Mouse (Mus musculus): ENCODE results near the gene Acp1. TPM values are rescaled to one million over a fixed set of nuclear protein-coding genes. Genes with fewer than 3 reads are reported as not detected.

The Acp1 gene
- 102 and 105 TPM in 2 replicates for polyA plus RNA-seq (2015; fragmentation: Nextera tagmentation; extraction: Ambion mirVana)

DNA sequence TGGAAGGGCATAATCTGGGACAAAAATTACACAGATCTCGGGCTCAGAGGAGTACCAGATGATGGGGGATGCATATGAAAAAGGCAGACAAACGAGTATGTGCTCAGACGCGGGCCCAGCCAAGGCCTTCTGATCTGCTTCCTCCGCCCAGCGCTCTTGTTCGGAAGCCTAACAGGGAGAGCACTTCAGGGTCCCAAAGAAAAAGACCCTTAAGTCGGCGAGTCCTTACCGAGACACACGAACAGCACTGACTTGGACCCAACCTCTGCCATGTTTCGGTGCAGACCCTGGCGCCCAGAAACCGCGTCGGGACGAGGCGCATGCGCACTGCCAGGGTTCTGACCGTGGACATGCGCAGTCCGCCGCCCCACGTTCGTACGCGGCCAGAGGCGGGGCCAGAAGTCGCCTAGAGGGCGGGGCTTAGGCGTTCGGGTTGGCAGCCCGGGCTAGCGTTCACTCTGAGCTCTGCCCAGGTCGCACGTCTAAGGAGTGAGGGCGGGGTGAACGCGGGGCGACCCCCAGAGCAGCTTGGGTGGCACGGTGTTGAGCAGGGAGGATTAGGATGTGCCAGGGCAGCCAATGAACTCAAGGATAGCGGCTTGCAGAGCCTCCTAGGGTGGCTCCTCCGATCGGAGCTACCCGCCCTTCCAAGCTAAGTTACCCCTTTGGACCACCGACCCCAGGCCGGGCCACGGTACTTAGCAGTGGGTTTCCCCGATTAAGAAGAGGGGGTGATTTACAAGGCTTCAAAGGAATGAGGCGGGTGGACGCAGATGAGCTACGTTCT is at the start of gene Acp1, which contains the start of gene Sh3yl1:
Gene Acp1, minus strand, starts transcription at position 329 of the 787 bp plus-strand sequence.
Gene Sh3yl1, plus strand, starts transcription at position 408 of the 787 bp plus-strand sequence.
- Histone ChIP-seq H3K4me1 (peaks cover 22% of the 10 kb centered on the region), H3K4me2 (peak within 1 kb of the TSS; percentile 69), H3K9me3 (no peaks in the 10 kb centered on the region), H3K9ac (peak within 1 kb of the TSS; percentile 72), H3K27ac (peak within 1 kb of the TSS; percentile 74), H3K36me3 (replicated peaks) (no peaks in the 10 kb centered on the region), H3K27me3 (replicated peaks) (no peaks in the 10 kb centered on the region), H3K4me3 (peak within 1 kb of the TSS; percentile 64)
- under 1% methylated on average over 52 of the region's 52 CpGs for WGBS
- ATAC-seq (replicated peaks): peak; percentile 98

GRCm38 (mm10) chr12:30944197-30944596 is 32.8 kb upstream of the Acp1 start:
- Histone ChIP-seq H3K27me3 (replicated peaks) (no peaks in the 10 kb centered on the region), H3K27ac (no peak overlapping the region), H3K36me3 (replicated peaks) (peaks cover 35% of the 10 kb centered on the region), H3K4me1 (no peaks in the 10 kb centered on the region), H3K4me2 (no peak overlapping the region), H3K9ac (no peak overlapping the region), H3K4me3 (no peak overlapping the region), H3K9me3 (no peaks in the 10 kb centered on the region)
- ATAC-seq (replicated peaks): no peak
- 59% methylated on average over 3 of the region's 3 CpGs for WGBS

GRCm38 (mm10) chr12:30943057-30943986 is 31.9 kb upstream of the Acp1 start:
- 91% methylated on average over 13 of the region's 14 CpGs for WGBS
- no peak overlapping the region for H3K27ac ChIP-seq
- H3K4me1 ChIP-seq: no peaks in the 10 kb centered on the region
- ATAC-seq (replicated peaks): no peak
- H3K27me3 ChIP-seq (replicated peaks): no peaks in the 10 kb centered on the region
- H3K9me3 ChIP-seq: no peaks in the 10 kb centered on the region
- H3K9ac ChIP-seq: no peak overlapping the region
- H3K4me2 ChIP-seq: no peak overlapping the region
- peaks cover 35% of the 10 kb centered on the region for H3K36me3 ChIP-seq (replicated peaks)
- no peak overlapping the region for H3K4me3 ChIP-seq

- Histone ChIP-seq H3K9ac (no peak overlapping the region), H3K27me3 (replicated peaks) (no peaks in the 10 kb centered on the region), H3K4me1 (no peaks in the 10 kb centered on the region), H3K36me3 (replicated peaks) (peaks cover 14% of the 10 kb centered on the region), H3K9me3 (no peaks in the 10 kb centered on the region), H3K27ac (no peak overlapping the region), H3K4me2 (no peak overlapping the region), H3K4me3 (no peak overlapping the region)
- no peak for ATAC-seq (replicated peaks)
- WGBS: 89% methylated on average over 2 of the region's 2 CpGs
Measured at GRCm38 (mm10) chr12:30936899-30937298, 25.5 kb upstream of the Acp1 start.

GRCm38 (mm10) chr12:30933299-30933698 is 21.9 kb upstream of the Acp1 start:
- Histone ChIP-seq H3K9me3 (no peaks in the 10 kb centered on the region), H3K4me1 (no peaks in the 10 kb centered on the region), H3K27ac (no peak overlapping the region), H3K36me3 (replicated peaks) (peaks cover 4% of the 10 kb centered on the region; the same call in 1 of the 2 replicates), H3K9ac (no peak overlapping the region), H3K4me3 (no peak overlapping the region), H3K27me3 (replicated peaks) (no peaks in the 10 kb centered on the region), H3K4me2 (no peak overlapping the region)
- no peak for ATAC-seq (replicated peaks)
- whole genome bisulfite sequencing: 89% methylated on average over 2 of the region's 2 CpGs

- ATAC-seq (replicated peaks): no peak
Measured at GRCm38 (mm10) chr12:30928182-30928581, 16.8 kb upstream of the Acp1 start.

DNA sequence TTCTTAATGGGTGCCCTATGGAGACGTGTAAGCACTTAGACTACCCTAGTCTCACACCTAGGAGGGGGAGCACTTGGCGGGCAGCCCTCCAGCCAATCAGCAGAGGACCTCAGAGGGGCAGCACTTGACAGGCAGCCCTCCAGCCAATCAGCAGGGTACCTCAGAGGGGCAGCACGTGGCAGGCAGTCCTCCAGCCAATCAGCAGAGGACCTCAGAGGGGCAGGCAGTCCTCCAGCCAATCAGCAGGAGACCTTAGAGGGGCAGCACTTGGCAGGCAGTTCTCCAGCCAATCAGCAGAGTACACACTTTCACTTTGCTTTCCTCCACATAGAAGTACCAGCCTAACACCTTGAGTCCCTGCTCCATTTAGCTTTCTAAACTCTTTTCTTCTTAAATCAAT is 11.0 kb upstream of the Acp1 start:
- no peak for ATAC-seq (replicated peaks)
- WGBS: 78% methylated on average over 3 of the region's 3 CpGs
- Histone ChIP-seq H3K4me3 (no peak overlapping the region), H3K4me2 (no peak overlapping the region), H3K4me1 (no peaks in the 10 kb centered on the region), H3K27me3 (replicated peaks) (no peaks in the 10 kb centered on the region), H3K9me3 (no peaks in the 10 kb centered on the region), H3K27ac (no peak overlapping the region), H3K36me3 (replicated peaks) (peaks cover 10% of the 10 kb centered on the region; the same call in 1 of the 2 replicates), H3K9ac (no peak overlapping the region)

More at GRCm38 (mm10) chr12:30928182-30928581, 16.8 kb upstream of the Acp1 start:
- 85% methylated on average over 6 of the region's 6 CpGs for WGBS
- Histone ChIP-seq H3K4me3 (no peak overlapping the region), H3K9ac (no peak overlapping the region), H3K4me1 (no peaks in the 10 kb centered on the region), H3K27me3 (replicated peaks) (no peaks in the 10 kb centered on the region), H3K9me3 (no peaks in the 10 kb centered on the region), H3K4me2 (no peak overlapping the region), H3K36me3 (replicated peaks) (peaks cover 14% of the 10 kb centered on the region; the same call in 1 of the 2 replicates), H3K27ac (no peak overlapping the region)

DNA sequence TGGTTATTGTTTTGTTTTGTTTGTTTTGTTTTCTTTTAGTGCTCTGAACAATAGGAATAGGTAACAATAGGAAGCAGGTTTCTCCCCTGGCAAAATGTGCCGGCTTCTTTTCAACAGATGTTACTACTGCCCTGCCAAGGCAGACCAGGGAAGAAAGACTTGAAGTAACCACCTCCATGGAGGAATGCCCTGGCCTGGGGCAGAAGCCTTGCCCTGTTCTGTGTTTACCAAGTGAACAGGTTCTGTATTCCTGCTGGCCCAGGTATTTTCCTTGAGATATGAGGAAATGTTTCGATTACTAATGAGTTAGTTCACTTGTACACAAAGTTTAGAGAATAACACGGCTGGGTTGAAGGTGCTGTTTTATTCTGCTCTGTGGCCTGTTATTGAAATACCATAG is 1.5 kb upstream of the Acp1 start:
- Histone ChIP-seq H3K4me3 (peak overlapping the region; percentile 64), H3K36me3 (replicated peaks) (no peaks in the 10 kb centered on the region), H3K9ac (peak overlapping the region; percentile 72; the same call in 1 of the 2 replicates), H3K4me2 (peak overlapping the region; percentile 69), H3K27ac (no peak overlapping the region), H3K4me1 (peaks cover 22% of the 10 kb centered on the region), H3K9me3 (no peaks in the 10 kb centered on the region), H3K27me3 (replicated peaks) (no peaks in the 10 kb centered on the region)
- ATAC-seq (replicated peaks): no peak
- 65% methylated on average over 3 of the region's 3 CpGs for WGBS

DNA sequence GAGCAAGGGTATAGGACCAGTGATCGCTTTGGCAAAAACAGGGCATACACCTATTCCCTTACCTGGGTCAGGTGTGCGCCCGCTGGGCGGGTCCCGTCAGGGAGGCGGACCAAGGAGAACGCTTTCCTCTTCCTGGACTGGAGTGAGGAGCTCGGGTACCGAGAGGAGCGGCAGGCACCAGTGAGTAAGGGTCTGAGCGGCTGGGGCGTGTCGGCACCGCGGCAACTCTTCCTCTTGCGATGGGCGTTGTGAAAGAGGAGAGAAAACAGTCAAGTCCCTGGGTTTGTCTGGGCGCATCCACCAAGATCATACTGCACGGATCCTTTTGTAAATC is 626 bp upstream of the Acp1 start:
- WGBS: 1% methylated on average over 19 of the region's 19 CpGs
- no peak; the same call in none of the 2 replicates for ATAC-seq (replicated peaks)

GRCm38 (mm10) chr12:30910860-30911259 is 529 bp downstream of the Acp1 start:
- peak overlapping the region; percentile 69 for H3K4me2 ChIP-seq
- no peak for ATAC-seq (replicated peaks)
- 17% methylated on average over 8 of the region's 8 CpGs for WGBS
- peaks cover 22% of the 10 kb centered on the region for H3K4me1 ChIP-seq
- H3K9ac ChIP-seq: peak overlapping the region; percentile 72
- no peaks in the 10 kb centered on the region for H3K36me3 ChIP-seq (replicated peaks)
- H3K9me3 ChIP-seq: no peaks in the 10 kb centered on the region
- H3K27ac ChIP-seq: peak overlapping the region; percentile 51; the same call in 1 of the 2 replicates
- no peaks in the 10 kb centered on the region for H3K27me3 ChIP-seq (replicated peaks)
- peak overlapping the region; percentile 64 for H3K4me3 ChIP-seq

More for the DNA sequence above, 626 bp upstream of the Acp1 start:
- no peaks in the 10 kb centered on the region for H3K36me3 ChIP-seq (replicated peaks)
- peak overlapping the region; percentile 72 for H3K9ac ChIP-seq
- peak overlapping the region; percentile 74 for H3K27ac ChIP-seq
- H3K9me3 ChIP-seq: no peaks in the 10 kb centered on the region
- no peaks in the 10 kb centered on the region for H3K27me3 ChIP-seq (replicated peaks)
- H3K4me3 ChIP-seq: peak overlapping the region; percentile 64
- H3K4me2 ChIP-seq: peak overlapping the region; percentile 69
- peaks cover 22% of the 10 kb centered on the region for H3K4me1 ChIP-seq

DNA sequence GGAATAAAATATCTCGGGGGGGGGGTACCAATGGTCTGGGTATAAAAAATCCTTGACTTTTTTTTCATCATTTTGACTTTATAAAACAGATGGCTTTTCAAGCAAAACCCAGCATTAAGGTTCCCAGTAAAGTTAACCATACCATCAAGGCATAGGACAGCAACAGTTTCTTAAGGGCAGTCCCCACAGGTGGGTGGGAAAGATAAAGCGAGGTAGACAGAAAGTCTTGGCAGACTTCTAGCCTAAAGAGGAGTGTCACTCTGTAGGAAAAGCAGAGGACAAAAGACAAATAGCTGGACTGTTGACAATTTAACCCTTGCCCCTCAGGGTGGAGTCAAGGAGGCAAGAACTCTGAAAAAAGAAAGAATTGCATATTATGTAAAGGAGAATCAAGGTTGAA is 1.5 kb downstream of the Acp1 start:
- Histone ChIP-seq H3K4me3 (no peak overlapping the region), H3K27ac (no peak overlapping the region), H3K9me3 (no peaks in the 10 kb centered on the region), H3K36me3 (replicated peaks) (no peaks in the 10 kb centered on the region), H3K4me2 (no peak overlapping the region), H3K27me3 (replicated peaks) (no peaks in the 10 kb centered on the region), H3K9ac (no peak overlapping the region), H3K4me1 (peaks cover 22% of the 10 kb centered on the region)
- ATAC-seq (replicated peaks): no peak
- WGBS: 89% methylated on average over 2 of the region's 2 CpGs

GRCm38 (mm10) chr12:30908658-30909057 is 2.7 kb downstream of the Acp1 start:
- H3K4me3 ChIP-seq: no peak overlapping the region
- WGBS: 89% methylated on average over 1 of the region's 1 CpGs
- H3K36me3 ChIP-seq (replicated peaks): peaks cover 6% of the 10 kb centered on the region; the same call in 1 of the 2 replicates
- no peak overlapping the region for H3K27ac ChIP-seq
- H3K27me3 ChIP-seq (replicated peaks): no peaks in the 10 kb centered on the region
- H3K9ac ChIP-seq: no peak overlapping the region
- peaks cover 22% of the 10 kb centered on the region for H3K4me1 ChIP-seq
- H3K9me3 ChIP-seq: no peaks in the 10 kb centered on the region
- no peak overlapping the region for H3K4me2 ChIP-seq
- no peak for ATAC-seq (replicated peaks)
